Mouse (Mus musculus): ENCODE results near the gene Lgals2.

Gene Lgals2

GRCm38 (mm10) chr15:78803499-78803900 lies 51.8 kb downstream of the Lgals2 start:
- DNase-seq (ENCODE audit: low read depth, low spot score) = no peak
- no peaks in the 10 kb centered on the region for H3K27me3 ChIP-seq (ENCODE audit: control insufficient read depth, insufficient read depth, low read length, poor library complexity, severe bottlenecking)
- no peaks in the 10 kb centered on the region for H3K36me3 ChIP-seq (ENCODE audit: control insufficient read depth, insufficient read depth, low read length, poor library complexity, severe bottlenecking)

GRCm38 (mm10) chr15:78802776-78803391 lies 52.4 kb downstream of the Lgals2 start, which contains the start of gene Card10:
TSS of gene Card10 (minus strand) at chr15:78803042.
- no peaks in the 10 kb centered on the region for H3K27me3 ChIP-seq (ENCODE audit: control insufficient read depth, insufficient read depth, low read length, poor library complexity, severe bottlenecking)
- peak; percentile 57 for DNase-seq (ENCODE audit: low read depth, low spot score)
- H3K36me3 ChIP-seq (ENCODE audit: control insufficient read depth, insufficient read depth, low read length, poor library complexity, severe bottlenecking) = no peaks in the 10 kb centered on the region

- no peaks in the 10 kb centered on the region for H3K27me3 ChIP-seq (ENCODE audit: control insufficient read depth, insufficient read depth, low read length, poor library complexity, severe bottlenecking)
- DNase-seq (ENCODE audit: low read depth, low spot score) = peak; percentile 30
- H3K36me3 ChIP-seq (ENCODE audit: control insufficient read depth, insufficient read depth, low read length, poor library complexity, severe bottlenecking) = no peaks in the 10 kb centered on the region
These were observed 53.2 kb downstream of the Lgals2 start for GRCm38 (mm10) chr15:78801971-78802741.

- no peak for DNase-seq (ENCODE audit: low read depth, low spot score)
- Histone ChIP-seq H3K27me3 (ENCODE audit: control insufficient read depth, insufficient read depth, low read length, poor library complexity, severe bottlenecking) (no peaks in the 10 kb centered on the region), H3K36me3 (ENCODE audit: control insufficient read depth, insufficient read depth, low read length, poor library complexity, severe bottlenecking) (no peaks in the 10 kb centered on the region)
These were observed 53.8 kb downstream of the Lgals2 start for GRCm38 (mm10) chr15:78801571-78801970.
